Mouse (Mus musculus) thymus, adult 2 months (tissue): ENCODE results near the gene Cpne5.

ENCODE experiments used
- CTCF ChIP-seq: fragments of 200-500 bp; IDR thresholded peaks from 2 replicates; pipeline ENCODE4 v1.5.1; 2012; ENCODE audit warnings: mild to moderate bottlenecking, control low read depth, low read length, moderate library complexity, borderline replicate concordance; ENCODE audit not compliant: control insufficient read depth, poor library complexity, insufficient read depth; ENCODE audit errors: extremely low read depth
- POLR2A ChIP-seq: fragments of 200-500 bp; IDR thresholded peaks from 2 replicates; pipeline ENCODE4 v1.6.1; 2012; ENCODE audit warnings: mild to moderate bottlenecking, low read length, control low read depth, moderate library complexity; ENCODE audit not compliant: control insufficient read depth, poor library complexity, insufficient read depth; ENCODE audit errors: extremely low read depth

DNA sequence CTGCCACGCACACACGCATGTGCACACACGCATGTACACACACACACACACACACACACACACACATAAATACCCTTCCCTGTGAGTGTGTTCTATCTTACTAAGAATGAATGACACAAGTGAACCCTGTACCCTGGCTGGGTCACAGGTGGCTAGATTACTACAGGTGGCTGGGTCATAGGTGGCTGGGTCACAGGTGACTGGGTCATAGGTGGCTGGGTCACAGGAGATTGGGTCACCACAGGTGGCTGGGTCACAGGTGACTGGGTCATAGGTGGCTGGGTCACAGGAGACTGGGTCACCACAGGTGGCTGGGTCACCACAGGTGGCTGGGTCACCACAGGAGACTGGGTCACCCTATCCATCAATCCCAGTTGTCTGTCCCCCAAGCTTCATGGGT, 27.9 kb downstream of the Cpne5 start:
- TF ChIP-seq CTCF, result no peak
- no peak for TF ChIP-seq POLR2A
